Mouse (Mus musculus) adrenal gland, postnatal 14 days (tissue): ENCODE results near the gene Bglap2. TPM values are rescaled to one million over a fixed set of nuclear protein-coding genes. Genes with fewer than 3 reads are reported as not detected.
"Not testable (repeated sequence)": the region's sequence is repeated elsewhere in the genome, so short reads cannot be mapped to it uniquely, and the experiment has no call there.

Experiments
- DNase-seq: peaks from one replicate; pipeline ENCODE4 v3.0.0; 2021; ENCODE audit warnings: mixed read lengths
- total RNA-seq: library from RNA; stranded (reverse); gene quantifications from 2 replicates; pipeline ENCODE4 v1.2.3, GENCODE M21; 2021

Bglap2 gene
- total RNA-seq, 1 experiment from 2014 or later: not detected

DNA sequence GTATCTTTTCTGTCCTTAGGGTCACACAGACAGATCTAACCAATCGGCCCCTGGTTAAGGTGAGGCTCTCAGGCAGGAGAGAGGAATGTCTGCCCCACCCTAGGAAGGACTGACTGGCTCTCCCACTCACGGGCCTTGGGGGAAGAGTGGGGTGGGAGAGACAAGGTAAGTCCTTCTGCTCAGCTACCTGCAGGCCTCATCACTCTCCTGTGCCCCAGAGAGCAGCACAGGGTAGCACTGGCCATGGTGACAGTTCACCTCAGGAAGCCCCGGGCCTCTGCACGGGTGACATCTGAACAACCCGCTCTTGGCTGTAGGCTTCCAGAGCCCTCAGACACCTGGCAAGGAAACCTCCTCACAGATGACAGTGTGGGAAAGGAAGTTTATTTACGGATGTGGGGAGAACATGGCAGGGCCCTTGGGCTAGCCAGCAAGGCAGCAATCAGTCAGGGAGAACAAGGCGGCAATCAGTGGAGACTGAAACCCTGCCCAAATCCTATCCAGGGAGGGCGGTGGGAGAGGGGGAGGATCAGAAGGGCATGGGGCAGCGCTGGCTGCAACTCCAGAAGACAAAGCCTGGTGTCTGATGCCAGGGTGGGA, 15.4 kb upstream of the Bglap2 start:
- no peak for DNase-seq

DNA sequence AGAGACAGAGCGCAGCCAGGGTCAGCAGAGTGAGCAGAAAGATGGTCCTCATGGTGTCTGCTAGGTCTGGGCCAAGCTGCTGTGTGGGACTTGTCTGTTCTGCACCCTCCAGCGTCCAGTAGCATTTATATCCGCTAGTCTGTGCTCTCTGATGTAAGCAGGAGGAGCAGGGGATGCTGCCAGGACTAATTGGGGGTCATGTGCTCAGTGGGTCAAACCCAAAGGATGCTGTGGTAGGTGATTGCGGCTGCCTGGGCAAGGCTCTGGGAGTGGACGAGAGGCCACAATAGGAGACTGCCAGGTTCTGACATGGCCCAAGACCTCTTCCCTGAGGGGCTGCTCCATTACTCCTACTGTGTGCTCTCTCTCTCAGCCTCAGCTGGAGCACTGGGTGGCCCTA, 5.9 kb upstream of the Bglap2 start, which contains the start of gene Bglap:
Gene Bglap, minus strand, starts transcription at position 101 of the 400 bp plus-strand sequence.
- no peak for DNase-seq

DNA sequence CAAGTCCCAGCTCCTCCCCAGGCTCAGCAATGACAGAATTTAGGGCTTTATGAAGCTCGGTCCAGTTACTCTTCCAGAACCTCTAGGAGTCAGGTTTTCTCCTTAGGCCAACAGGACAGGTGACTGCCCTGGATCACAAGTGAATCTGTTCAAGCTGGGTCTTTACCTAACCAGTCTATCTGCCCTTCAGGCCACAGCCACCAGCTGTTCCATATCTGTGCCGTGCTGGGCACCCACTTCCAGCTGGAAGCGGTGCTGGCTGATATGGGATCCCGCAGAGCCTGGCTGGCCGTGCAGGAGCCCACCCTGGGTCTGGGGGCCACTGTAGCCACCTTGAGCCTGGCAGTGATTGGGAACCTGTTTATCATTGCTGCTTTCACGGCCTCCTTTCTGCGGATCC, 3.9 kb upstream of the Bglap2 start:
- not testable (repeated sequence) for DNase-seq

DNA sequence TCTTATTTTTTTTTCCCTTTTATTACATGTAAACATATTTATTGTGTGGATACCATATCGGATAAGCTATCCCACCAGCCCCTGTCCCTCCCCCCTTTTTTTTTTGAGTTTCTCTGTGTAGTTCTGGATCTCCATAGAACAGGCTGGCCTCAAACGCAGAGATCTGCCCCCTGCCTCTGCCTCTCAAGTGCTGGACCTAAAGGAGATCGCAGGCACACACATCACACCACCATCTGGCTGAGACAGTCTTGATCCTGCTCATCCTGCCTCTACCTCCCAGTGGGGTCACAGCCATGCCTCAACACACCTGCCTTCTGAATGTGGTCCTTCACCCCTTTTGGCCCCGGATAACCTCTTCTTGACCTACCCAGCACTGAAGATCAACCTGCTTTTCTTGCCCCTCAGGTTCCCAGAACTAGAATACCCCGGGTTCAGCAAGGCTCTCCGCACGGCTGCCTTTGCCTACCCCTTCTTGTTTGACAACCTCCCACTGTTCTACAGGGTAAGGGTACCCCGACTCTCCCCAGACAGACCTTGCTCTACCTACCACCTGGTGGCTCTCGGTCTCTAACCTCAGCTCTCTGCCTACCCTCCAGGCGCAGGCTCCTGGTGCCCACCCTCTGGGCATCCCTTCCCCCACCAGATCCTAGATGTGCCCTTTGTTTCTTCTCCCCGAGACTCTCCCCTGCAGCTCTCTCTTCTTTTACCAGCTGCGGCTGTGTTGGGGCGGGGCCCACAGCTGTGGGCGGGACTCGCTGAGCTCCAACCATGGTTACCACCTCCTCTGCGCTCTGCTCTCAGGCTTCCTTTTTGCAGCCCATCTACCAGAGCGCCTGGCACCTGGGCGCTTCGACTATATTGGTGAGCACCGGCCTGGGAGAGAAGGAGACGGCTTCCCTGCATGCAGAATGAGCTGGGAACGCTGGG, 3.2 kb upstream of the Bglap2 start:
- DNase-seq: peak; percentile 49

DNA sequence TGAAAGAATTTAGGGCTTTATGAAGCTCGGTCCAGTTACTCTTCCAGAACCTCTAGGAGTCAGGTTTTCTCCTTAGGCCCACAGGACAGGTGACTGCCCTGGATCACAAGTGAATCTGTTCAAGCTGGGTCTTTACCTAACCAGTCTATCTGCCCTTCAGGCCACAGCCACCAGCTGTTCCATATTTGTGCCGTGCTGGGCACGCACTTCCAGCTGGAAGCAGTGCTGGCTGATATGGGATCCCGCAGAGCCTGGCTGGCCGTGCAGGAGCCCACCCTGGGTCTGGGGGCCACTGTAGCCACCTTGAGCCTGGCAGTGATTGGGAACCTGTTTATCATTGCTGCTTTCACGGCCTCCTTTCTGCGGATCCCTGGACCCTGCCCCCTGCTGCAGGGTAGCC, 1.9 kb downstream of the Bglap2 start:
- not testable (repeated sequence) for DNase-seq

DNA sequence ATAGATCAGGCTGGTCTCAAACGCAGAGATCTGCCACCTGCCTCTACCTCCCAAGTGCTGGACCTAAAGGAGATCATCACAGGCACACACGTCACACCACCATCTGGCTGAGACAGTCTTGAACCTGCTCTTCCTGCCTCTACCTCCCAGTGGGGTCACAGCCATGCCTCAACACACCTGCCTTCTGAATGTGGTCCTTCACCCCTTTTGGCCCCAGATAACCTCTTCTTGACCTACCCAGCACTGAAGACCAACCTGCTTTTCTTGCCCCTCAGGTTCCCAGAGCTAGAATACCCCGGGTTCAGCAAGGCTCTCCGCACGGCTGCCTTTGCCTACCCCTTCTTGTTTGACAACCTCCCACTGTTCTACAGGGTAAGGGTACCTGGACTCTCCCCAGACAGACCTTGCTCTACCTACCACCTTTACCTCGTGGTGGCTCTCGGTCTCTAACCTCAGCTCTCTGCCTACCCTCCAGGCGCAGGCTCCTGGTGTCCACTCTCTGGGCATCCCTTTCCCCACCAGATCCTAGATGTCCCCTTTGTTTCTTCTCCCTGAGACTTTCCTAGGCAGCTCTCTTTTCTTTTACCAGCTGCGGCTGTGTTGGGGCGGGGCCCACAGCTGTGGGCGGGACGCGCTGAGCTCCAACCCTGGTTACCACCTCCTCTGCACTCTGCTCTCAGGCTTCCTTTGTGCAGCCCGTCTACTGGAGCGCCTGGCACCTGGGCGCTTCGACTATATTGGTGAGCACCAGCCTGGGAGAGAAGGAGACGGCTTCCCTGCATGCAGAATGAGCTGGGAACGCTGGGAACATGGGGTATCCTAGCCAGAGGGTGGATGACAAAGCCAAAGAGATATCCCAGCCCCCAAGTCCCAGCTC, 2.5 kb downstream of the Bglap2 start:
- DNase-seq: peak; percentile 52

DNA sequence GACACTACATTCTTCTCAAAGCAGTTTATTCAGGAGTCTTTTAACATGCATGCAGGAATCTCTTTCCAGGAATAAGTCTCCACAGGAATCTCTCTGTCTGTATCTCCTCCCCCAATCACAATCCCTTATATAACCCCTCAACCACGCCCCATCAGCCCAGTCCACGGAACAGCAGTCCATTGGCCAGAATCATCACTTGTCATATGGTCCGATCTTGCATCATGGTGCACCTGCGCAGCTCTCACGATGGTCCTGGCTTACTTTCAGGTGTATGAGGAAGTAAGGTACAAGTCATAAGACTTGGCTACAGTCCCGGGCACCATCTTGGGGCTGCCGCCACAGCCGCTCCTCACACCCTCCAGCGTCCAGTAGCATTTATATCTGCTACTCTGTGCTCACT, 5.9 kb downstream of the Bglap2 start, which contains the start of gene Bglap3:
Gene Bglap3, minus strand, starts transcription at position 101 of the 400 bp plus-strand sequence.
- DNase-seq: not testable (repeated sequence)

DNA sequence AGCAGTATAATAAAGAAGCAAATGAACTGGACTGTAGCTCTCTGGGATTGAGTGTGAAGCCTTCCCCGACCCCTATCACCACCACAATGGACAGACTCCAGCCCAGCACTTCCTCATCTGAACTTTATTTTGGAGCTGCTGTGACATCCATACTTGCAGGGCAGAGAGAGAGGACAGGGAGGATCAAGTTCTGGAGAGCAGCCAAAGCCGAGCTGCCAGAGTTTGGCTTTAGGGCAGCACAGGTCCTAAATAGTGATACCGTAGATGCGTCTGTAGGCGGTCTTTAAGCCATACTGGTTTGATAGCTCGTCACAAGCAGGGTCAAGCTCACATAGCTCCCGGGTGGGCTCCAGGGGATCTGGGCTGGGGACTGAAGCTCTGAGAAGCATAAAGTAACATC, 10.0 kb downstream of the Bglap2 start:
- DNase-seq: not testable (repeated sequence)

DNA sequence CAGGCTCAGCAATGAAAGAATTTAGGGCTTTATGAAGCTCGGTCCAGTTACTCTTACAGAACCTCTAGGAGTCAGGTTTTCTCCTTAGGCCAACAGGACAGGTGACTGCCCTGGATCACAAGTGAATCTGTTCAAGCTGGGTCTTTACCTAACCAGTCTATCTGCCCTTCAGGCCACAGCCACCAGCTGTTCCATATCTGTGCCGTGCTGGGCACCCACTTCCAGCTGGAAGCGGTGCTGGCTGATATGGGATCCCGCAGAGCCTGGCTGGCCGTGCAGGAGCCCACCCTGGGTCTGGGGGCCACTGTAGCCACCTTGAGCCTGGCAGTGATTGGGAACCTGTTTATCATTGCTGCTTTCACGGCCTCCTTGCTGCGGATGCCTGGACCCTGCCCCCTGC, 11.0 kb downstream of the Bglap2 start:
- DNase-seq: not testable (repeated sequence)

DNA sequence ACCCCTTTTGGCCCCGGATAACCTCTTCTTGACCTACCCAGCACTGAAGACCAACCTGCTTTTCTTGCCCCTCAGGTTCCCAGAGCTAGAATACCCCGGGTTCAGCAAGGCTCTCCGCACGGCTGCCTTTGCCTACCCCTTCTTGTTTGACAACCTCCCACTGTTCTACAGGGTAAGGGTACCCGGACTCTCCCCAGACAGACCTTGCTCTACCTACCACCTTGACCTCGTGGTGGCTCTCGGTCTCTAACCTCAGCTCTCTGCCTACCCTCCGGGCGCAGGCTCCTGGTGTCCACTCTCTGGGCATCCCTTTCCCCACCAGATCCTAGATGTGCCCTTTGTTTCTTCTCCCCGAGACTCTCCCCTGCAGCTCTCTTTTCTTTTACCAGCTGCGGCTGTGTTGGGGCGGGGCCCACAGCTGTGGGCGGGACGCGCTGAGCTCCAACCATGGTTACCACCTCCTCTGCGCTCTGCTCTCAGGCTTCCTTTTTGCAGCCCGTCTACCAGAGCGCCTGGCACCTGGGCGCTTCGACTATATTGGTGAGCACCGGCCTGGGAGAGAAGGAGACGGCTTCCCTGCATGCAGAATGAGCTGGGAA, 11.6 kb downstream of the Bglap2 start:
- peak; percentile 72 for DNase-seq

DNA sequence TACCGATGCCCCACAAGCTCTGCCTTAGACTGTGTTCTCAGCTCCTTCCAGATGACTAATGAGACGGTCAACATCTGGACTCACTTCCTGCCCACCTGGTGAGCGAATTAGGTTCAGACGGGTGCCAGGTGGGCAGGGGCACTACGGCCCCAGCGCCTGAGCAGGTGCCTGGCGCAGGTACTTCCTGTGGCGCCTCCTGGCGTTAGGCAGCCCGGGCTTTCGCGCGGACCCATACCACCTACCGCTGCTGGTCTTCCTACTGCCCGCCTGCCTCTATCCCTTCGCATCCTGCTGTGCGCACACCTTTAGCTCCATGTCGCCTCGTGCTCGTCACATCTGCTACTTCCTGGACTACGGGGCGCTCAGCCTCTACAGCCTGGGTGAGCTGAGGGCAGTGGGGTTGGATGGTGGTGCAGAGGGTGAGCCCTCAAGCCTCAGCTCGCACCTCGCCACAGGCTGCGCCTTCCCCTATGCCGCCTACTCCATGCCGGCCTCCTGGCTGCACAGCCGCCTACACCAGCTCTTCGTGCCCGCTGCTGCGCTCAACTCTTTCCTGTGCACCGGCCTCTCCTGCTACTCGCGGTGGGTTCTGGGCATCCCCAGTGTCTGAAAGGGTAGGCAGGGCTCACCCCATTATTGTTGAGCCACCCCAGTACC, 12.7 kb downstream of the Bglap2 start:
- DNase-seq: no peak

DNA sequence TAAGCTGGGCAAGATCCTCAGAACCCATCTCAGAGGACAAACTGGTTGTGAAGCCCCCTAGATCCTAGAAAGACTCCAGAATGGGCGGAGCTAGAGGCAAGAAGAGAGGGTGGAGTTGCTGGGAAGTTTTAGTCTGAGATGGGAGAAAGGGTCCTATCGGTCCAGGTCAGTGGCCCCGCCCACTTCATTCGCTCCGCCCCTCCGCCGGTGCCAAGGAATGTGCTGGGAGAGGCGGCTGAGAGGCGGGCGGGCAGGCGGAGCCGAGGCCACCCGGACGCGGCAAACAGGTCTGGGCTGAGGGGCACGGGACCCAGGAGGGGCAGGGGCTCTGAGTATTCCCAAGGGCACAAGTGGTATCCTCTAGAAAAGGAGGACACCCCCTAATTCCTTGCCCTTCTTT, 14.2 kb downstream of the Bglap2 start, which contains the start of gene Paqr6:
Gene Paqr6, plus strand, starts transcription at position 248 of the 400 bp plus-strand sequence.
- peak; percentile 84 for DNase-seq

DNA sequence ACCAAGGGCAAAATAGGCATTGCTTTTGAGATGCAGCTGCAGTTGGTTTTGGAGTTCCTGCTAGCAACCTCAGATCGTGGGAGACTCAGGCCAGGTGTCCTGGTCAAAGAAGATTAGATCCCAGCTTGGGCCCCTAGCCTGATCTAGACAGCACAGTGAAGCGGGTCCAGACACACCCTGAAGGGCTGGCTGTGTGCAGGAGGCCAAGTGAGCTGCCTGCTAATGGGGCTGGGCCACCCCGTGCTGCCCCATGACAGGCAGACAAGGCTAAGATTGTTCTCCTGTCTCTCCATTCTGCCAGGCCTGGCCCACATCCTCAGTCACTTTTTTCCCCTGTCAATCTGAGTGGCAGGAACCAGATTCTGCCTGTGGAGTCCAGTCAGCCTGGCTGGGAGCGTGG, 14.8 kb downstream of the Bglap2 start:
- no peak for DNase-seq

DNA sequence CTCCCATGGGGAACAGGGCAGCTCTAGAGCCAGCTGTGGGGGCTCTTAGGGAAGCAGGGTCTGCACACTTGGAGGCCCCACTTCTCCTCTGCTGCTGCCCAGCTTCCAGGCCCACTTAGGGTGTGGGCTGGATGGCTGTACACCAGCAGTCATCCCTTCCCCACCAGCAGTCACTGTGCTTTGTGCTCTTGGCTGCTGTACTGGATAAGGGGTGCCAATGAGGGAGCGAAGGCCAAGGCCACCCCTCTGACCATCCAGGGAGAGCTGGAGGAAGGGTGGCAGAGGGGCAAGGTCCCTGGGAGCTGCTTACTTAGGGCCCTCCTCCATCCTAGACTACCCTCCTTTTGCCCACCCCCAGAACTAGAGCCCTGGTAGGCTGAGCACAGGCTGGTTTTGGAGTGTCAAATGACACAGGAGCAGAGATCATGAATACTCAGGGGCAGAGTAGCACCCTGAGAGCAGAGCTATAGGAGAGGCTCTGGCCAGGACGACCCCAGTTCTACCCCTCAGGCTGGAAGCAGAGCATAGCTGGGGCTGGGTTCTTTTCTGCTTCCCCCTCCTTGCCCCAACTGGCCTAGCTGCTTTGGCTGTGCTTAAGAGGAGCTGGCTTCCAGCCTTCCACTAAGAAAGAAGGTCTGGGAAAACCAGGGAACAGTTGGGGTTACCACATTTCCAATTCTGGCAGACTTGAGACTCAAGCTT, 16.7 kb downstream of the Bglap2 start:
- DNase-seq: no peak

DNA sequence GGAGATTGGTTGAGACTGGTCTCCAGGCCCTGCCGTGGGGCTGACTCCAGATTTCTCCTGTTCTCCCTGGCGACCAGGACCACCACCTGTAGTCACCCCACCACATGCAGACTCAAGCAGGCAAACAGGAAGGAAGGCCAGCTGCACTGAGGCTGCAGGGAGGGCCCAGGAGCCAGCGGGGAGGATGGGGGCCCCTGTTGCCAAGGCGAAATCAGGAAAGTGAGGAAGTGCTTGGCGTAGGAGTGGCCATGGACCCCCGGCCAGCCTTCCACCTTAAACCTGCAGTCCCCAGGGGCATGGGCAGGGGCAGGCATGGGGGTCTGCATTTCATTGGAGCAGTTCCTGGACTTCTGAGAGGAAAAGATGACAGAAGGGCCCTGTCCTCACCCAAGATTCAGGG, 17.4 kb downstream of the Bglap2 start:
- no peak for DNase-seq

DNA sequence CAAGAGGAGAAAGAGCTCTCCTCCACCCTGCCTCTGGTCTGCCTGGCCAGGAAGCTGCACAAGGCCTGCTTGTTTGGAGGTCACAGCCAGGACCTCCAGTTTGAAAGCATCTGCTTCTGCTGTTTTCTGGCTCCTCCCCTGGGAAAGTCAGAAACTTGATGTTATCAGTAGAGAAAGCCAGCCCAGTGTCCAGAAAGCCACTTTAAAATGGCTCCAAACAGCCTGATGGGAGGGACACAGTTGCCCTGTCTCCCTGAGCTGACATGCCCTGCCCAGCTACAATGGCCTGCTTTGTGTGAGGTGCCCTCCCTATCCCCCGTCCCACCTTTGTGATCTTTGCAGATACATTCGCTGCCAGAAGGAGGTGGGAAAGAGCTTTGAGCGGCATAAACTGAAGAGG, 18.5 kb downstream of the Bglap2 start:
- DNase-seq: no peak

DNA sequence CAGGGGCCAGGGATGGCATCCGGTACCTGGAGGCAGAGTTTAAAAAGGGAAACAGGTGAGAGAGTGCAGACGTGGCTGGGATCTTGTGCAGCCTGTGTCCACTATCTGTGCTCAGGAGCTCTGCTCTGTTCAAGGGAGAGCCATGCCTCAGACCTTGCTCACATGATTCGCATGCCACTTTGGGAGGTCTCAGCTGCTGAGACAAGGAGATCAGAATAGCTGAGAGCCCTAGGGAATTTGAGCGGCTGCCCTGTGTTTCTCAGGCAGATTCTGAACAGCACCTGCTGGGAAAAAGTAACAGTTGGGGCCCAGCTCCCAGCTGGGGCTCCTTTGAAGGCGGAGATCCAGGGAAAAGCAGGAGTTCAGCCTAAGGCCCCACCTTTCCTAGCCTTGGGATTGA, 18.9 kb downstream of the Bglap2 start:
- DNase-seq: no peak

DNA sequence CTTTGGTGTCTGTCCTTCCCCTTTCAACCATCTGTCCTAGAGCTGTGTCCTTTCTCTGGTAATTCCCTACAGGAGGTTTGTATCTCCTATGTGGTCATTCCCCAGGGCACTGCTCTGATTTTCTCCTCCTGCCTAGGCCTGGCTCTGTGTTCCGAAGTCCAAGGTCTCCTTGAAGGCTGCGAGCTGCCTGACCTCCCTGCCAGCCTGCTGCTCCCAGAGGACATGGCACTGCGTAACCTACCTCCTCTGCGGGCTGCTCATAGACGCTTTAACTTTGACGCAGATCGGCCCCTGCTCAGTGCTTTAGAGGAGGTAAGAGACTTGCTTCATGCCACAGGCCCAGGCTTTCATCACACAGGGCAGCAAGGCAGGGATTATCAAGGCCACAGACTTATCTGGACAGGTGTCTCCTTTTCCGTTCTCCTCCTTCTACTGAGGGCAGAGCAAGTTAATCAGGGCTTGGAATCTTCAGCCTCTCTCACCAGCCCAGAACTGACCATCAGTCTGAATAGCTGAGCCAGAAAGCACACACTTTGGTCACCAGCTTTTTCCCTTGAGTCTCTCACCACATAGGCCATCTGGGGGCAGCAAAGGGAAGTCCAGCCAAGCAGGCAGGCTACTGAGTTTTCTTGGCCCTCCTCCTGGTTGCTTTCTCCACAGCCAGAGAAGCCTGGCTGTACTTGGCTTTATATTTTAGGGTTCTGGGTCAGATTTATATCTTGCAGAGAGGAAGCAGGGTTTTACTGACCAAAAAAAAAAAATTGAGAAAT, 23.9 kb downstream of the Bglap2 start:
- peak; percentile 80 for DNase-seq

DNA sequence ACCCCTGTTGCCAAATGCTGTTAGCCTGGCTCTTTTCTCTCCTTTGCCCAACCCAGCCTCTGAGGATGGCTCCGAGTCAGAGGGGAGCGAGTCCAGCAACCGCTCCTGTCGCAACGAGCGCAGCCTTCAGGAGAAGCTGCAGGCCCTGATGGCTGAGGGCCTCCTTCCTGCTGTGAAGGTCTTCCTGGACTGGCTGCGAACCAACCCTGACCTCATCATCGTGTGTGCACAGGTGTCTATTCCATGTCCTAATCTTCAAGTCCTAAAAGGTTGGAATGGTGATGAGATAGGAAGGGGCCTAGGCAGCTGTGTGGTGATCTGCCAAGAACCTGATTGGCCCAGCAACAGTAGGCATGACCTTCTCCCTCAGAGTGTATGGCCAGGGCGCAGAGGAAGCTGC, 25.6 kb downstream of the Bglap2 start:
- peak; percentile 47 for DNase-seq

DNA sequence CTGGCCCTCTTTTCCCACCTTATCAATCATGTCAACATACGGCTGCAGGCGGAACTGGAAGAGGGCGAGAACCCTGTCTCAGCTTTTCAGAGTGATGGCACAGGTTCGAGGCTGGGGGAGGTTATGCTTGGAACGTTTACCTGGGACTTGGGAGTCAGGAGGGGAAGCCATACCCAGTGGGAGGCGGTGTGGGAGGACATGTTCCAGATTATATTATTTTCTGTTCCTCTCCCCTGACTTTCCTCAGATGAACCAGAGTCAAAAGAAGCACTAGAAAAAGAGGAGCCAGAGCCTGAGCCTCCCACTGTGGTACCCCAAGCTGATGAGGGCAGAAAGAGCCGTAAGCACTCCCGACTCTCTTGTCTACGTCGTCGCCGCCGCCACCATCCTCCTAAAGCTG, 27.8 kb downstream of the Bglap2 start:
- DNase-seq: no peak
